Mouse (Mus musculus) common myeloid progenitor, adult 5-6 weeks (primary cell): ENCODE measurements around the gene Sel1l3. TPM values are rescaled to one million over a fixed set of nuclear protein-coding genes. Genes with fewer than 3 reads are reported as not detected.

Source experiments
- ATAC-seq: replicated peaks from 2 replicates; pipeline ENCODE4 v1.8.0; 2016; ENCODE audit warnings: low read depth, mild to moderate bottlenecking, moderate TSS enrichment, inconsistent platforms; ENCODE audit not compliant: poor library complexity, severe bottlenecking
- total RNA-seq: library from RNA; stranded (forward); fragments of 200-1000, 187-1606 nt; gene quantifications from 2 replicates; pipeline ENCODE4 v1.2.3, GENCODE M21; 2017

Sel1l3 gene
- total RNA-seq, 1 experiment from 2014 or later = not detected

GRCm38 (mm10) chr5:53148960-53149685 lies 64.6 kb downstream of the Sel1l3 start:
- ATAC-seq = no peak

GRCm38 (mm10) chr5:53148160-53148923 lies 65.4 kb downstream of the Sel1l3 start:
- ATAC-seq = no peak

GRCm38 (mm10) chr5:53147418-53147817 lies 66.3 kb downstream of the Sel1l3 start:
- no peak for ATAC-seq

GRCm38 (mm10) chr5:53146684-53147061 lies 67.1 kb downstream of the Sel1l3 start:
- ATAC-seq = no peak

GRCm38 (mm10) chr5:53146049-53146683 lies 67.6 kb downstream of the Sel1l3 start:
- ATAC-seq = no peak

GRCm38 (mm10) chr5:53142587-53142986 lies 71.1 kb downstream of the Sel1l3 start:
- no peak for ATAC-seq

GRCm38 (mm10) chr5:53140158-53140927 lies 73.4 kb downstream of the Sel1l3 start:
- peak; percentile 65 for ATAC-seq

GRCm38 (mm10) chr5:53139566-53139965 lies 74.2 kb downstream of the Sel1l3 start:
- ATAC-seq = no peak

GRCm38 (mm10) chr5:53139140-53139539 lies 74.6 kb downstream of the Sel1l3 start:
- ATAC-seq = no peak

- ATAC-seq = no peak
Measured at GRCm38 (mm10) chr5:53138025-53138424, 75.7 kb downstream of the Sel1l3 start.

- ATAC-seq = no peak
Measured at GRCm38 (mm10) chr5:53135984-53136383, 77.7 kb downstream of the Sel1l3 start.

- ATAC-seq = no peak
Measured at GRCm38 (mm10) chr5:53134003-53134402, 79.7 kb downstream of the Sel1l3 start.

GRCm38 (mm10) chr5:53124701-53125100 lies 89.0 kb downstream of the Sel1l3 start:
- no peak for ATAC-seq

GRCm38 (mm10) chr5:53123525-53124286 lies 90.0 kb downstream of the Sel1l3 start:
- no peak; the same call in 1 of the 2 replicates for ATAC-seq

- no peak for ATAC-seq
Measured at GRCm38 (mm10) chr5:53119689-53120088, 94.0 kb downstream of the Sel1l3 start.

- ATAC-seq = no peak
Measured at GRCm38 (mm10) chr5:53118212-53118611, 95.5 kb downstream of the Sel1l3 start.

GRCm38 (mm10) chr5:53114616-53115267 lies 99.0 kb downstream of the Sel1l3 start:
- no peak for ATAC-seq

- no peak for ATAC-seq
Measured at GRCm38 (mm10) chr5:53112942-53113341, 100.8 kb downstream of the Sel1l3 start.

- ATAC-seq = no peak
Measured at GRCm38 (mm10) chr5:53111036-53111435, 102.7 kb downstream of the Sel1l3 start.
